Mouse (Mus musculus): ENCODE measurements around the gene Slc7a1. TPM values are rescaled to one million over a fixed set of nuclear protein-coding genes. Genes with fewer than 3 reads are reported as not detected.

Slc7a1 gene
- polyA plus RNA-seq, 1 experiment, result 51.4 TPM

DNA sequence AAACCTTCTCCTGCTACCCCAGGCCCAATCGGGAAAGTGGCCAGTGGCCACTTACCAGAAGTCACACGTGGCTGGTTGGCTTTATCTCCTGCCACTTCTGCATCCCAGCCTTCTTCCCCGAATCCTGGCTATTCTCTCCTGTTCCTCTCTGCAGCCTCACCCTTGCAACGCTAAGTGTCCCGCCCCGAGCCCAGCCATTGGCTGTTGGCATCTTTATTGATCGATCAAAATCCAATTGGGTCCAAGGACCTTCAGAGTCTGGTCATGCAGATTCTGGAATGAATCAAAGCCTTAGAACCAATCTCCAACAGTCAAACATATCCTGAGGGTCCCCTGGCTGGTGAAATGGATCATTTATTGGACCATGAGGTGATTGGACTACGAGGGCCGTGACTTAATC is 18.7 kb upstream of the Slc7a1 start:
- Histone ChIP-seq H3K79me2 (ENCODE audit: control insufficient read depth, insufficient read depth) (no peaks in the 10 kb centered on the region), H3K36me3 (ENCODE audit: control insufficient read depth, insufficient read depth) (no peaks in the 10 kb centered on the region), H3K4me2 (ENCODE audit: low read depth) (no peak overlapping the region), H3K27me3 (ENCODE audit: control insufficient read depth, insufficient read depth, insufficient read length) (no peaks in the 10 kb centered on the region), H3K4me3 (no peak overlapping the region), H3ac (ENCODE audit: control insufficient read depth, insufficient read length) (no peak overlapping the region)
- no peak for TF ChIP-seq MYOD1 (IDR thresholded peaks at IDR 0.05; ENCODE audit: control insufficient read depth in 1 of 3, insufficient read length in 2 of 3, low read depth in 2 of 3)

DNA sequence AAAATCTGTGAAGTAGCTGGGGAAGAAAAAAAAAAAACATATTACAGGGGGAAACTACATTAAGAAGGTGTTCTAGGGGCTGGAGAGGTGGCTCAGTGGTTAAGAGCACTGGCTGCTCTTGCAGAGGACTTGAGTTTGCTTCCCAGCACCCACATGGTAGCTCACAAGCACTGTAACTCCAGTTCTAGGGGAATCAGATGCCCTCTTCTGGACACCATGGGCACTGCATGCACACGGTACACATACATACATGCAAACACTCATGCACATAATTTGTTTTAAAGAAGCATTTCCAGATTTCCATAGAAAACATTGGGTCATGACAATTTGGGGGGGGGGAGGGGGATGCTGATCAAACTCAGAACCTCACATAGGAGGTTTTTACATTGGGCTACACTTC is 18.1 kb upstream of the Slc7a1 start:
- H3K36me3 ChIP-seq (ENCODE audit: control insufficient read depth, insufficient read depth), result no peaks in the 10 kb centered on the region
- no peak overlapping the region for H3ac ChIP-seq (ENCODE audit: control insufficient read depth, insufficient read length)
- no peak for TF ChIP-seq MYOG (IDR thresholded peaks at IDR 0.05; ENCODE audit: control insufficient read depth in 1 of 3, insufficient read depth in 1 of 3, insufficient read length in 2 of 3, low read depth in 2 of 3)
- TF ChIP-seq POLR2AphosphoS2 (IDR thresholded peaks at IDR 0.05; ENCODE audit: insufficient read length, low read depth), result no peak
- no peak for TF ChIP-seq E2F4 (IDR thresholded peaks at IDR 0.05; ENCODE audit: insufficient read depth)
- TF ChIP-seq CEBPB (IDR thresholded peaks at IDR 0.05; ENCODE audit: insufficient read depth, poor library complexity, severe bottlenecking), result no peak
- no peak for TF ChIP-seq POLR2A (IDR thresholded peaks at IDR 0.05; ENCODE audit: insufficient read length, low read depth)
- TF ChIP-seq TCF12 (IDR thresholded peaks at IDR 0.05; ENCODE audit: insufficient read depth, poor library complexity, severe bottlenecking), result no peak
- no peaks in the 10 kb centered on the region for H3K79me2 ChIP-seq (ENCODE audit: control insufficient read depth, insufficient read depth)
- H3K4me2 ChIP-seq (ENCODE audit: low read depth), result no peak overlapping the region
- H3K27me3 ChIP-seq (ENCODE audit: control insufficient read depth, insufficient read depth, insufficient read length), result no peaks in the 10 kb centered on the region
- H3K4me3 ChIP-seq, result no peak overlapping the region

DNA sequence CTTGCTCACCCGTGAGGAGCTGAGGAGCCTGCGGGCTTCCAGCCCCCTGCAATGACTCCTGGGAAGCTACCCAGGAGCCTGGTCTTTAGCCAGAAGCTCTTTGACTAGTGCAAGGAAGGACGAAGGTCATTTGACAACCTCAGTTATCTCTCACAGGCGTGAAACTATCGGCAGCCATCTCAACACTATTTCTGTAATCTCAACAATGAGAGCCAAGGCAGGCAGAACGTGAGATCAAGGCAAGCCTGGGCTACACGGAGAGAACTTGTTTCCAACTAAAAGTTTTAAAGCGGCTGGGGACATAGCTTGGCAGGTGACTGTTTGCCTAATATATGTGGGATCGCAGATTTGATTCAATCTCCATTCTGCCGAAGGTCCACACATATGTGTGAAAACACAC is 16.8 kb upstream of the Slc7a1 start:
- TF ChIP-seq POLR2A (IDR thresholded peaks at IDR 0.05; ENCODE audit: insufficient read length, low read depth) (no peak), E2F4 (IDR thresholded peaks at IDR 0.05; ENCODE audit: insufficient read depth) (no peak), CEBPB (IDR thresholded peaks at IDR 0.05; ENCODE audit: insufficient read depth, poor library complexity, severe bottlenecking) (no peak), USF1 (IDR thresholded peaks at IDR 0.05; ENCODE audit: low read depth) (no peak), TCF12 (IDR thresholded peaks at IDR 0.05; ENCODE audit: insufficient read depth, poor library complexity, severe bottlenecking) (no peak), MAX (IDR thresholded peaks at IDR 0.05; ENCODE audit: low read depth) (no peak), MYOG (IDR thresholded peaks at IDR 0.05; ENCODE audit: control insufficient read depth in 1 of 3, insufficient read depth in 1 of 3, insufficient read length in 2 of 3, low read depth in 2 of 3) (no peak), POLR2AphosphoS2 (IDR thresholded peaks at IDR 0.05; ENCODE audit: insufficient read length, low read depth) (no peak)
- no peak overlapping the region for H3ac ChIP-seq (ENCODE audit: control insufficient read depth, insufficient read length)
- H3K27me3 ChIP-seq (ENCODE audit: control insufficient read depth, insufficient read depth, insufficient read length), result no peaks in the 10 kb centered on the region
- H3K4me2 ChIP-seq (ENCODE audit: low read depth), result no peak overlapping the region
- H3K79me2 ChIP-seq (ENCODE audit: control insufficient read depth, insufficient read depth), result no peaks in the 10 kb centered on the region
- H3K4me3 ChIP-seq, result no peak overlapping the region
- no peaks in the 10 kb centered on the region for H3K36me3 ChIP-seq (ENCODE audit: control insufficient read depth, insufficient read depth)

DNA sequence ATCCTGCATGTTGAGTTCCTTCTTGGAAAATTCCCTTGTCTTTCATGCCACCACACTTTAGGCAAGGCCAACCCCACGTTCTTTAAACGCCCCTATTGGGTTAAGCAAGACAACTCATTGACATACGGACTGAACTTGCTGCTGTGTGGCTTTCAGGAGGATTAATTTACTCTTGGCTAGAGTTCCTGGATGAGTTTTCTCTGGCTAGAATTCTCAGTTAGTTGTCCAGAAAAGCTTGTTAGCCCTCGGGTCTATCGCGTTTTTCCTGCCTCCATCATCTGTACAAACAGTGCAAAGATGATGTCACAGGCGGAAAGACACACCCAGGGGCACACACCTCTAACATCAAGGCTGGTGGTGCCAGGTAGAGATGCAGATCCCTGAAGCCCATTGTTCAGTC is 14.5 kb upstream of the Slc7a1 start:
- Histone ChIP-seq H3K79me2 (ENCODE audit: control insufficient read depth, insufficient read depth) (no peaks in the 10 kb centered on the region), H3ac (ENCODE audit: control insufficient read depth, insufficient read length) (no peak overlapping the region), H3K27me3 (ENCODE audit: control insufficient read depth, insufficient read depth, insufficient read length) (no peaks in the 10 kb centered on the region), H3K4me3 (no peak overlapping the region), H3K36me3 (ENCODE audit: control insufficient read depth, insufficient read depth) (no peaks in the 10 kb centered on the region), H3K4me2 (ENCODE audit: low read depth) (no peak overlapping the region)
- TF ChIP-seq REST (IDR thresholded peaks at IDR 0.05; ENCODE audit: insufficient read depth, insufficient read length) (no peak), MYOD1 (IDR thresholded peaks at IDR 0.05; ENCODE audit: control insufficient read depth in 1 of 3, insufficient read length in 2 of 3, low read depth in 2 of 3) (no peak), TCF12 (IDR thresholded peaks at IDR 0.05; ENCODE audit: insufficient read depth, poor library complexity, severe bottlenecking) (no peak), CEBPB (IDR thresholded peaks at IDR 0.05; ENCODE audit: insufficient read depth, poor library complexity, severe bottlenecking) (no peak), MYOG (IDR thresholded peaks at IDR 0.05; ENCODE audit: control insufficient read depth in 1 of 3, insufficient read depth in 1 of 3, insufficient read length in 2 of 3, low read depth in 2 of 3) (no peak), E2F4 (IDR thresholded peaks at IDR 0.05; ENCODE audit: insufficient read depth) (no peak), POLR2AphosphoS2 (IDR thresholded peaks at IDR 0.05; ENCODE audit: insufficient read length, low read depth) (no peak), USF1 (IDR thresholded peaks at IDR 0.05; ENCODE audit: low read depth) (no peak), MAX (IDR thresholded peaks at IDR 0.05; ENCODE audit: low read depth) (no peak), TCF3 (IDR thresholded peaks at IDR 0.05; ENCODE audit: insufficient read length, low read depth) (no peak), POLR2A (IDR thresholded peaks at IDR 0.05; ENCODE audit: insufficient read length, low read depth) (no peak), SRF (IDR thresholded peaks at IDR 0.05; ENCODE audit: control insufficient read depth, insufficient read length, low read depth) (no peak)

DNA sequence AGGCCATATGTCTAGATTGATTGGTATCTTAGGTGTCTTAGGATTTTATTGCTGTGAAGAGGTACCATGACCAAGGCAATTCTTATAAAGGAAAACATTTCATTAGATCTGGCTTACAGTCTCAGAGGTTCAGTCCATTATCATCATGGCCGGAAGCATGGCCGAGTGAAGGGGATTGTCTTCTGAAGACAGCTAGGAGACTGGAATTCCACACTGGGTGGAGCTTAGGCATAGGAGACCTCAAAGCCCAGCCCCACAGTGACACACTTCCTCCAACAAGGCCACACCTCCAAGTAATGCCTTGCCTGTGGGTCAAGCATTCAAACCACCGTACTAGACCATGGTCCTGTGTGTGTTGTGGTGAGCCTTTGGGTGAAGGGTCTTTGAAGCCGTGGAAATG is 12.8 kb upstream of the Slc7a1 start:
- no peaks in the 10 kb centered on the region for H3K27me3 ChIP-seq (ENCODE audit: control insufficient read depth, insufficient read depth, insufficient read length)
- no peaks in the 10 kb centered on the region for H3K79me2 ChIP-seq (ENCODE audit: control insufficient read depth, insufficient read depth)
- no peak overlapping the region for H3K4me3 ChIP-seq
- no peaks in the 10 kb centered on the region for H3K36me3 ChIP-seq (ENCODE audit: control insufficient read depth, insufficient read depth)
- TF ChIP-seq POLR2A (IDR thresholded peaks at IDR 0.05; ENCODE audit: insufficient read length, low read depth) (no peak), TCF3 (IDR thresholded peaks at IDR 0.05; ENCODE audit: insufficient read length, low read depth) (no peak), MAX (IDR thresholded peaks at IDR 0.05; ENCODE audit: low read depth) (no peak), MYOG (IDR thresholded peaks at IDR 0.05; ENCODE audit: control insufficient read depth in 1 of 3, insufficient read depth in 1 of 3, insufficient read length in 2 of 3, low read depth in 2 of 3) (no peak), SRF (IDR thresholded peaks at IDR 0.05; ENCODE audit: control insufficient read depth, insufficient read length, low read depth) (no peak), REST (IDR thresholded peaks at IDR 0.05; ENCODE audit: insufficient read depth, insufficient read length) (no peak), E2F4 (IDR thresholded peaks at IDR 0.05; ENCODE audit: insufficient read depth) (no peak), POLR2AphosphoS2 (IDR thresholded peaks at IDR 0.05; ENCODE audit: insufficient read length, low read depth) (no peak), MYOD1 (IDR thresholded peaks at IDR 0.05; ENCODE audit: control insufficient read depth in 1 of 3, insufficient read length in 2 of 3, low read depth in 2 of 3) (no peak), TCF12 (IDR thresholded peaks at IDR 0.05; ENCODE audit: insufficient read depth, poor library complexity, severe bottlenecking) (no peak), CEBPB (IDR thresholded peaks at IDR 0.05; ENCODE audit: insufficient read depth, poor library complexity, severe bottlenecking) (no peak)
- H3ac ChIP-seq (ENCODE audit: control insufficient read depth, insufficient read length), result no peak overlapping the region
- no peak overlapping the region for H3K4me2 ChIP-seq (ENCODE audit: low read depth)

All from myocyte (in vitro differentiated cells).